Mouse (Mus musculus): ENCODE data around the gene Nkd1.

Nkd1 gene

DNA sequence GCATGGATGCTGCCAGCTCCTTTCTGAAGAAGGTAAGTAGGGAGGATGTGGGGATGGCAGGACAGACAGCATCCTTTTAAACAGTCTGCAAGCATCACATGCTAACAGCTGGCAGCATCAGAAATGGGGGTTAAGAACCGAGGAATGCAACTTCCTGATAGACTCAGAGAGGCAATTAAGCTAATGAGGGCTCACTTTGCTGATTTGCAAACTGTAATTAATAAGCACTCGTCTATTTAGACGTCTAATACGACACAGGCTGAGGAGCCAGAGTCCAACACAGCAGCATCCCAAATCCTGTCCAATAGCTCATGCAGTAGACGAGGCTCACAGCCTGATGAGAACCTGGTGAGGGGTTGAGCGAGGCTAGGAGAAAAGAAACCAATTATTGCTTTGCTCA is 89.1 kb downstream of the Nkd1 start:
- in situ Hi-C loops (cut with MboI, MseI), result no loop called here

DNA sequence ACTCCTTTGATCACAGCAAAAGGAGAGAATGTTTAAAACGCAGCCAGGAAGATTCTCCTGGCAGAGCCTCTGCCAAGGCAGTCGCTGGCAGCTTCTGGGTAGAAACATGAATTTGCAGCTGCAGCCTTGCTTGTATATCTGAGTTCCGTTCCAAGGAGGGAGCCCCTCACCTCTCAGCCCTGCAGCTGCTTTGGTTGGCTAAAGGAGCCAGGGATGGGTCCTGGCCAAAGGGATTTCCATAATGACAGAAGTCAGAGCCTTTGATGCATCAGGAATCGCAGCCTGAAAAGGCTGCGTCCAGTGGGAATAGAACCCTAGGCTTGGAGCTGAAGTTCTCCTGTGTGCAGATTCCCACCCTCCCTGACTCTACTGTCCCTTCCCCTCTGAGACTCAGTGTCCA is 93.8 kb downstream of the Nkd1 start:
- in situ Hi-C loops (cut with MboI, MseI), result no loop called here

DNA sequence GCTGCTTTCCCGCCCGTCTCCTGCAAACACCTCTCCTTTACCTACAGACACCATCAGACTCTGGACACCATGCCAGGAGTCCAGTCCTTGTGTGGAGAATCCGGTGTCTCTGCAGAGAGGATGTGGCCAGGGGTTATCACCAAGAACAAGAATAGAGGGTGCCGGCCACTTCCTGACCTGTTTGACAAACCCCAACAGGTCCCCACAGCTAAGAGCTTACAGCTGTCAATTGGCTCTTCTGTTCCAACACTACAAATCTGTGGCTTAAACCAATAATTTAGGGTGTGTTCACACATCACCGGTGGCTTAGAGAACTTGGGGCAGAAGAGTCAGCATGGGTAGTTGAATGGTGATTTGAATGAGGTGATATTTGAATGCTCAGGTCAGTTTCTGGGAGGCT is 97.5 kb downstream of the Nkd1 start:
- in situ Hi-C loops (cut with MboI, MseI), result no loop called here

DNA sequence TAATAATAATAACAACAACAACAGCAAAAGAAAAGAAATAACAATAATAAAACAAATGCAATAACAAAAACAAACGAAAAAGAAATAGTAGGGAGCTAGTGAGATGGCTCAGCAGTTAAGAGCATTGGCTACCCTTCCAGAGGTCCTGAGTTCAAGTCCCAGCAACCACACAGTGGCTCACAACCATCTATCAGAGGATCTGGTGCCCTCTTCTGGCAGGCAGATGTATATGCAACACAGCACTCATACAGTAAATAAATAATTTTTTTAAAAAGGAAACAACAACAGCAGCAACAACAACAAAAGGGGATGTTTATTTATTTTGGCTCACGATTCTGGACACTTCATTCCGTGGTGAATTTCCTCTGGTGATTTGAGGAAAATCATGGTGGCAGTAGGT is 98.4 kb downstream of the Nkd1 start:
- in situ Hi-C loops (cut with MboI, MseI), result no loop called here

- in situ Hi-C loops (cut with MboI, MseI), result loop anchor here in 1 of 2 experiments (5.0 to 10.0 kb wide), 3 partner anchors 99 to 354 kb away; partner anchors contain the start of genes Brd7 and Nkd1
Observed at GRCm38 (mm10) chr8:88620931-88621330, 99.8 kb downstream of the Nkd1 start.

DNA sequence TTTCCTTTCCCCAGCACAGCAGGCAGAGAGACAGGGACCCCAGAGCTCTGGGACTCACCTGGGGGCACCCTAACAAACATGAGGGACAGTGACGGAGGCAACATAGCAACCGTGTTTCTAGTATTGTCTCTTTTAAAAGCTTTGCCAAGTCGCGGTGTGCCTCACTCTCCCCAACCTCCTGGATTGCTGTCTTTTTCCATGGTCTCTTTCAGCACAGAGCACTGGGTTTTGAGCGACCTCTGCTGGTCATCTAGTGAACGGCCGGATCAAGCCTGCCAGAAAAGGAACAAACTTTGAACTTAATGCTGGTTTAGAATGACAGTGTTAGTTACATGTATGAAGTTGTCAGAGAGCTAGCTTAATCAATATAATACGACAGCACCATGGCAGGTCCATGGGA is 100.3 kb downstream of the Nkd1 start:
- in situ Hi-C loops (cut with MboI, MseI), result loop anchor here in 1 of 2 experiments (5.0 to 10.0 kb wide), 3 partner anchors 99 to 354 kb away; partner anchors contain the start of genes Brd7 and Nkd1

DNA sequence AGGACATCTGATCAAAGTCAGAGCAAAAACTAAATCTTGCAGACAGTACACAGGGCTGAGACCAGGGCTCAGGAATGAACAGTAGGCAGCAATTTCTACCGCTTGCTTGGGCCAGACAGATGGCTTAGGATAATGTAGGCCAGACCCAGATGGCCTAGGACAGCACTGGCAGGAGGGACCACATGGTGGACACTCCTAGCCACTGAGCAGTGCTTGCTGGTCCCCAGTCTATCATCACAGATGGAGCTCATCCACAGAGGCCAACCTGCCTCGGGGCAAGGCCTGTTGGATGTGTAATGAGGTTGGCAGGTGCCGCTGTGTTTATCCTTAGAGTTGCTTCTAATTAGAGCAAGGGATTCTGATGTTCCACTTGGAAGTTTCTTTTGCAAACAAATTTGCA is 102.2 kb downstream of the Nkd1 start:
- in situ Hi-C loops (cut with MboI, MseI), result loop anchor here in 1 of 2 experiments (5.0 to 10.0 kb wide), 3 partner anchors 101 to 356 kb away; partner anchors contain the start of genes Brd7 and Nkd1

GRCm38 (mm10) chr8:88624276-88624675 is 103.1 kb downstream of the Nkd1 start:
- in situ Hi-C loops (cut with MboI, MseI), result loop anchor here in 1 of 2 experiments (5.0 to 10.0 kb wide), 3 partner anchors 102 to 357 kb away; partner anchors contain the start of genes Brd7 and Nkd1

- in situ Hi-C loops (cut with MboI, MseI), result loop anchor here (10.0 to 25.0 kb wide), 2 partner anchors 262 to 1764 kb away; partner anchors contain the start of gene Brd7 (in 1 of the 2)
Observed at GRCm38 (mm10) chr8:88626433-88626832, 105.3 kb downstream of the Nkd1 start.

- in situ Hi-C loops (cut with MboI, MseI), result loop anchor here (10.0 to 25.0 kb wide), 2 partner anchors 262 to 1765 kb away; partner anchors contain the start of gene Brd7 (in 1 of the 2)
Observed at GRCm38 (mm10) chr8:88626940-88627264, 105.7 kb downstream of the Nkd1 start.

DNA sequence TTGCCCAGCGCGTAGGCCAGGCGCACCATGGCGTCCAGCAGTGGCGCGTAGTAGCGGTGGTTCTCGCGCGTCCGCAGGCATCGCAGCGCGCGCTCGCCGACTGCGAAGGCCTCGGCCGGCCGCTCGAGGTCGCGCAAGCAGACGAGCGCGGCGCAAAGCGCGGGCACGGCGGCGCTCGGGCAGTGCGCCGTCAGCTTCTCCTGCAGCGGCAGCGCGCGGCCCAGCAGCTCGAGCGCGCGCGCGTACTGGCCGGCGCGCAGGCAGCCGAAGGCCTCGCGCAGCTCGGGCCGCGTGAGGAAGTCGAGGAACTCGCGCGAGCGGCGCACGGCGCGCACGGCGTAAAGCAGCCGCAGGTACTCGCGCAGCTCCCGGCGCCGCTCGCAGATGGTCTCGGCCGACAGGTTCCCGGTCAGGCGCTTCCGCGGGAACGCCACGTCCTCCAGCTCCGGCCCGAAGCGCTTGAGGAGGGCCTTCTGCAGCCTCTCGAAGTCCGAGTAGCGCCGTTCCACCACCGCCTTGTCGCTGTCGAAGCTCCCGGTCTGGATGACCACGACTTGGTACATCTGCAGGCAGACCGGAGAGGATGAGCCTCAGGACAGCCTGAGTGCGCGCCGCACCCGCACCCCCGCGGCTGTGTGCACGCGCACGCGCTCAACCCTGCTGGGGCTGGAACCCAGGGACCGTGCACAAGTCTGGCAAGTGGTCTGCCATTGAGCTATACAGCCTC is 106.3 kb downstream of the Nkd1 start:
- in situ Hi-C loops (cut with MboI, MseI), result loop anchor here (10.0 to 25.0 kb wide), 2 partner anchors 263 to 1765 kb away; partner anchors contain the start of gene Brd7 (in 1 of the 2)

- in situ Hi-C loops (cut with MboI, MseI), result loop anchor here (10.0 to 25.0 kb wide), 2 partner anchors 263 to 1766 kb away; partner anchors contain the start of gene Brd7 (in 1 of the 2)
Observed at GRCm38 (mm10) chr8:88628001-88628774, 107.0 kb downstream of the Nkd1 start.

DNA sequence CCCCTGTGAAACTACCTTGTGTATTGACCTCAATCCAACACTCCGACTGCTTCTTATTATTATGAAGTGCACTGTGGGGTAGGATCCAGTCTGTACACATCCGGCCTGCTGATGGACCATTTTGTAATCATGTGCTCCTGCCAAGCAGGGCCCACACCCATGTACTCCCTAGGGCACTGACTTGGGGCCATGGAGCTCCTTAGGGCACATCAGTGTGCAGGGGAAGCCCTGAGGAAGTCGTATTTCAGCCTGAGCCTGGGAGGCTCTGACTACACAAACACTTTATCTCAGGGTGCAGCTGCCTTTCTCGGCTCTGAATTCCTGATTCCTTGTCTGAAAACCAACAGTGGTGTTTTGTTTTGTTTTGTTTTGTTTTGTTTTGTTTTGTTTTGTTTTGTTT is 109.1 kb downstream of the Nkd1 start:
- in situ Hi-C loops (cut with MboI, MseI), result loop anchor here (5.0 to 25.0 kb wide), 2 partner anchors 122 to 1768 kb away; no protein-coding TSS in a partner anchor

- in situ Hi-C loops (cut with MboI, MseI), result loop anchor here (5.0 to 25.0 kb wide), 2 partner anchors 121 to 1769 kb away; no protein-coding TSS in a partner anchor
Observed at GRCm38 (mm10) chr8:88631081-88631480, 109.9 kb downstream of the Nkd1 start.

- in situ Hi-C loops (cut with MboI, MseI), result loop anchor here (5.0 to 25.0 kb wide), 2 partner anchors 119 to 1771 kb away; no protein-coding TSS in a partner anchor
Observed at GRCm38 (mm10) chr8:88633343-88633765, 112.2 kb downstream of the Nkd1 start.

- in situ Hi-C loops (cut with MboI, MseI), result loop anchor here in 1 of 2 experiments (5.0 to 25.0 kb wide), 3 partner anchors 57 to 1773 kb away; no protein-coding TSS in a partner anchor
Observed at GRCm38 (mm10) chr8:88635474-88636397, 114.6 kb downstream of the Nkd1 start, which contains the start of gene Snx20. Gene Snx20, minus strand, starts transcription at chr8:88636128.

DNA sequence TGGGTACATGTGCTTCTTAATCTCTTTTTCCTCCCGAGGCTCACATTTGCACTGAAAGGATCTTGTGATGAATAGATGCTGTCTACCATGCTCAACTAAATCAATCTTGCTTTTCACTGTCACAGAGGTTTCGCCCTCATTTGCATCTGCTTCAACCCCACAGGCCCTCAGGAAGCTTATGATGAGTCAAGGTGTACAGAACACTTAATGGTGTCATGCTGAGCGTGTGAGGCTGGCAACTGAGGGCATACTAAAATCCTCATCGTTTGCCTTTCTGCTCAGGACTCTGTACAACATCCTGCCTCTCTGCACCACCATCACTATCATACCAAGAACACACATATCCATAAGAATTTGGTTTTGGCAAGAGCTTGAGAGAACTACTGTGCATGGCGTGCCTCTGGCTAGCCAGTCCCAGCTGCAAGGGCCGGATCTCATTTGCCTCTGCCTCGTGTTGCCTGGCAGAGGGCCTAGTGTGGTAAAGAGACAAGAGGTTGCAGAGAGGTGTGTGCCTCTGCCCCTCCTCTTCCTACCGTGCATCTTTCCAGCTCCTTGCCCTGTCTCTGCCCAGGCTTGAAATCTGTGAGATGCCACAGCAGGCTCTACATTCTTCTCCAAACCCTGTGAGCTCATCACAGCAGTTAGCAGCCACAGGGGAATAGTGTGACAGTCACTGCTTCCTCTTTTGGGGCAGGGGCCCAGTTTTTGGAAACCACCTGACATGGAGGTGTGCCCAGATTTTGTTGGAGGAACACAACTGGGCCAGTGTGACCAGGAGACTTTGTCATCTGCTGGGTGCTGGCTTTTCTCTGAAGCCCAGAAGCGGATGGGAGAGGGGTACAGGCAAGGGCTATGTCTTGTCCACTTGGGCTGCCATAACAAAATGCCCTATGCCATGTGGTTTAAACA is 116.2 kb downstream of the Nkd1 start:
- in situ Hi-C loops (cut with MboI, MseI), result loop anchor here in 1 of 2 experiments (5.0 to 25.0 kb wide), 3 partner anchors 55 to 1775 kb away; no protein-coding TSS in a partner anchor

DNA sequence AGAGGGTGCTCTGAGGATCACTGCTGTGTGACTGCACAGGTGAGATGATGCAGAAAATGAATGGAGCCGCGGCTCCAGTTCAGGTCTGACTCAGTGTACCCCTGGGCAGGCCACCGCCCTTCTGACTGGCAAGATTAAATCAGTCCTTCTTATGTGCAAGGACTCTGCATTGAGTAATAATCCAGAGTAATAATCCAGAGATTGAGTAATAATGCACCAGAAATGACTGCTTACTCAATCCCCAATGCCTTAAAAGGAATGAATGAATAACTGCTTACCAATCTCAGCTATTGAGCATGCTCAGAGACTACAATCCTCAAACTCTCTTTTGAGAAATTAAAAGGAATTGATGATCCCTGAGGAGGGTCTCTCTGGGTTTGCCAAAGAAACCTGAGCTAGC is 117.8 kb downstream of the Nkd1 start:
- in situ Hi-C loops (cut with MboI, MseI), result loop anchor here in 1 of 2 experiments (5.0 to 25.0 kb wide), 3 partner anchors 53 to 1777 kb away; no protein-coding TSS in a partner anchor
